Mouse (Mus musculus): ENCODE measurements around the gene Rpp21. TPM values are rescaled to one million over a fixed set of nuclear protein-coding genes. Genes with fewer than 3 reads are reported as not detected.

The Rpp21 gene
- 132 and 170 TPM in 2 replicates for polyA plus RNA-seq (2014; fragmentation: Nextera tagmentation; extraction: Ambion mirVana)

DNA sequence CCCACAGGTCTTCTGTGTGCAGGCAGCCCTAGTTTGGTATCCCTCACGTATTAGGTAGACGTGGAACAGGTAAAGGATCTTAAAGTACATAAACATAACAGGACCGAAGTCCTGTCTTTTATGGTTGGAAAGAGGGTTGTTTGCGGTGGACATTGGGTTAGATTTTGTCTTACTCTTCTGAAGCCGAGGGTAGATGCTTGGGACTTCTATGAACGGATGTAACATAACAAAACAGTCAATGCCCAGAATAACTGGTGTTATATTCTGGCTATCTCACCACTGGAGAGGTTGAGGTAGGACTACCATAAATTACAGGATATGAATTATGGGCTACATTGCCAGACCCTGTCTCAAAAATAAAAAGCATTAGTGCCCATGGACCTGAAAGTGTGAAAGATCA lies at the start of gene Rpp21:
TSS of gene Rpp21 (minus strand) at position 101 of the 400 bp plus-strand sequence.
- peak within 1 kb of the TSS; percentile 81 for H3K9ac ChIP-seq (replicated peaks; ENCODE audit: low read depth, low read length)
- no peaks in the 10 kb centered on the region for H3K27me3 ChIP-seq (ENCODE audit: control insufficient read depth, insufficient read depth, low read length)
- no peaks in the 10 kb centered on the region for H3K9me3 ChIP-seq (ENCODE audit: control insufficient read depth, low read length)
- H3K36me3 ChIP-seq (ENCODE audit: control insufficient read depth, insufficient read depth, low read length), result peaks cover 34% of the 10 kb centered on the region
- H3K4me3 ChIP-seq (ENCODE audit: low read depth, low read length), result peak within 1 kb of the TSS; percentile 66
- H3K4me2 ChIP-seq (ENCODE audit: low read depth, low read length), result peak within 1 kb of the TSS; percentile 45
- no peaks in the 10 kb centered on the region for H3K4me1 ChIP-seq (ENCODE audit: control insufficient read depth, insufficient read depth, low read length)
- H3K27ac ChIP-seq (ENCODE audit: low read depth, low read length), result peak within 1 kb of the TSS; percentile 72
- ATAC-seq (ENCODE audit: low read depth), result peak; percentile 15; the same call in 1 of the 2 replicates
- WGBS, result 52% methylated on average over 6 of the region's 6 CpGs

DNA sequence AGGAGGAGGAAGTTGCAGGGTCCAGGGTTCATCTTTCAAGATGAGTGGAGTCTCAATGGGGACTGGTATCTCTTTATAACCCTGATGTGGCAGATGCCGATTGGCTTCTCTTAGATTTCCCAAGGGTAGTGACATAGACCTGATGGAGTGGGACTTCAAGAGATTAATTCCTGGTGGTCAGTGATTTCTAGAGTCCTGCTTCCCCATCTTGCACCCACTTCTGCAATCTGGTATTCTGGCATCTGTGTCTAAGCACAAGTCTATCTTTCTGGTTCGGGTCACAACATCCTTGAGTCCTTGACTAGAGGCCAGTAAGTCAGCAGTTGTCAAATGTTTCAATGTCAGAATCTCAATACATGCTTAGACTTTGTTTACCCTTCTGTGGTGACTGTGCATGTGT lies 28.5 kb upstream of the Rpp21 start, which contains the start of gene H2-M10.2:
TSS of gene H2-M10.2 (minus strand) at position 101 of the 400 bp plus-strand sequence.
- WGBS, result 93% methylated on average over 2 of the region's 2 CpGs
- Histone ChIP-seq H3K27ac (ENCODE audit: low read depth, low read length) (no peak within 1 kb of the TSS), H3K36me3 (ENCODE audit: control insufficient read depth, insufficient read depth, low read length) (no peaks in the 10 kb centered on the region), H3K9me3 (ENCODE audit: control insufficient read depth, low read length) (no peaks in the 10 kb centered on the region), H3K9ac (replicated peaks; ENCODE audit: low read depth, low read length) (no peak within 1 kb of the TSS), H3K4me2 (ENCODE audit: low read depth, low read length) (no peak within 1 kb of the TSS), H3K27me3 (ENCODE audit: control insufficient read depth, insufficient read depth, low read length) (no peaks in the 10 kb centered on the region), H3K4me3 (ENCODE audit: low read depth, low read length) (no peak within 1 kb of the TSS), H3K4me1 (ENCODE audit: control insufficient read depth, insufficient read depth, low read length) (no peaks in the 10 kb centered on the region)
- no peak for ATAC-seq (ENCODE audit: low read depth)

DNA sequence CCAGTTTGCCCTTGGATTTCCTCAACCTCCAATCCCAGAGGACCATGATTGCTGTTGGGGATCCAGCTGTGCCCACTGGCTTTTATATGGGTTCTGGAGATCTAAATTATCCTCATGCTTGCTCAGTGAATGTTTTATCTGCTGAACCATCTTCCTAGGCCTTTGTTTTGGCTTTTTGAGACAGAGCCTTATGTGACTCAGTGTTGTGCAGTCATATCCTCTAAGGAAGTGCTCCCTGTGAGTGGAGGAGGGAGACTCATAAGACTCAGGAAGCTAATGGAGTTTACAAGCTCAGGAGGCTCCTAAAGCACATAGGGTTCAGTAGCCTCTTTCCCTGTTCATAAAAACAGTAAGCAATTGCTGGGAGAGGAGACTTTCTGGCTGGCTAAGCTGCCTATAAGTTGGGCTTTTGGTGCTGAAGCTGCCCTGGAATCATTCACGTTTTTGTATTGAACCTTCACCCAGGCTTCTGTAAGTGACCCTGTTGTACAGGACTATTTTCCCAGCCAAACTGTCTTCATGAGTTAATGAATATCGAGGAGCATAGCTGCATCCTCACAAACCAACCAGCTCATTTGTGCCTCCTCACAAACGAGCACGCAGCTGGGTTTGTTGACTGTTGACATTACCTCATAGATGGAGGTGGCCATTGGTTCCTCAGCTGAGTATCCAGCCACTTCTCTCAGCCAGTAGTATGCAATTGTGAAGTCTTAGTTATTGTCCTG lies 23.8 kb upstream of the Rpp21 start:
- no peaks in the 10 kb centered on the region for H3K27me3 ChIP-seq (ENCODE audit: control insufficient read depth, insufficient read depth, low read length)
- H3K36me3 ChIP-seq (ENCODE audit: control insufficient read depth, insufficient read depth, low read length), result no peaks in the 10 kb centered on the region; the same call in 1 of the 2 replicates
- no peak overlapping the region for H3K4me2 ChIP-seq (ENCODE audit: low read depth, low read length)
- ATAC-seq (ENCODE audit: low read depth), result no peak
- H3K4me1 ChIP-seq (ENCODE audit: control insufficient read depth, insufficient read depth, low read length), result no peaks in the 10 kb centered on the region
- H3K9me3 ChIP-seq (ENCODE audit: control insufficient read depth, low read length), result no peaks in the 10 kb centered on the region
- H3K9ac ChIP-seq (replicated peaks; ENCODE audit: low read depth, low read length), result no peak overlapping the region
- H3K27ac ChIP-seq (ENCODE audit: low read depth, low read length), result no peak overlapping the region
- 91% methylated on average over 4 of the region's 4 CpGs for WGBS
- H3K4me3 ChIP-seq (ENCODE audit: low read depth, low read length), result no peak overlapping the region

GRCm38 (mm10) chr17:36274776-36275175 lies 16.9 kb upstream of the Rpp21 start:
- H3K4me2 ChIP-seq (ENCODE audit: low read depth, low read length), result no peak overlapping the region
- peaks cover 24% of the 10 kb centered on the region for H3K4me1 ChIP-seq (ENCODE audit: control insufficient read depth, insufficient read depth, low read length)
- H3K4me3 ChIP-seq (ENCODE audit: low read depth, low read length), result no peak overlapping the region
- ATAC-seq (ENCODE audit: low read depth), result no peak
- H3K27ac ChIP-seq (ENCODE audit: low read depth, low read length), result no peak overlapping the region
- no peaks in the 10 kb centered on the region for H3K27me3 ChIP-seq (ENCODE audit: control insufficient read depth, insufficient read depth, low read length)
- 96% methylated on average over 4 of the region's 4 CpGs for WGBS
- no peaks in the 10 kb centered on the region for H3K9me3 ChIP-seq (ENCODE audit: control insufficient read depth, low read length)
- peaks cover 5% of the 10 kb centered on the region; the same call in 1 of the 2 replicates for H3K36me3 ChIP-seq (ENCODE audit: control insufficient read depth, insufficient read depth, low read length)
- H3K9ac ChIP-seq (replicated peaks; ENCODE audit: low read depth, low read length), result no peak overlapping the region

GRCm38 (mm10) chr17:36273796-36274195 lies 15.9 kb upstream of the Rpp21 start:
- Histone ChIP-seq H3K9me3 (ENCODE audit: control insufficient read depth, low read length) (no peaks in the 10 kb centered on the region), H3K36me3 (ENCODE audit: control insufficient read depth, insufficient read depth, low read length) (peaks cover 5% of the 10 kb centered on the region; the same call in 1 of the 2 replicates), H3K4me1 (ENCODE audit: control insufficient read depth, insufficient read depth, low read length) (peaks cover 24% of the 10 kb centered on the region), H3K27me3 (ENCODE audit: control insufficient read depth, insufficient read depth, low read length) (no peaks in the 10 kb centered on the region), H3K9ac (replicated peaks; ENCODE audit: low read depth, low read length) (no peak overlapping the region), H3K4me2 (ENCODE audit: low read depth, low read length) (no peak overlapping the region), H3K4me3 (ENCODE audit: low read depth, low read length) (no peak overlapping the region), H3K27ac (ENCODE audit: low read depth, low read length) (no peak overlapping the region)
- ATAC-seq (ENCODE audit: low read depth), result no peak
- 95% methylated on average over 4 of the region's 4 CpGs for WGBS

DNA sequence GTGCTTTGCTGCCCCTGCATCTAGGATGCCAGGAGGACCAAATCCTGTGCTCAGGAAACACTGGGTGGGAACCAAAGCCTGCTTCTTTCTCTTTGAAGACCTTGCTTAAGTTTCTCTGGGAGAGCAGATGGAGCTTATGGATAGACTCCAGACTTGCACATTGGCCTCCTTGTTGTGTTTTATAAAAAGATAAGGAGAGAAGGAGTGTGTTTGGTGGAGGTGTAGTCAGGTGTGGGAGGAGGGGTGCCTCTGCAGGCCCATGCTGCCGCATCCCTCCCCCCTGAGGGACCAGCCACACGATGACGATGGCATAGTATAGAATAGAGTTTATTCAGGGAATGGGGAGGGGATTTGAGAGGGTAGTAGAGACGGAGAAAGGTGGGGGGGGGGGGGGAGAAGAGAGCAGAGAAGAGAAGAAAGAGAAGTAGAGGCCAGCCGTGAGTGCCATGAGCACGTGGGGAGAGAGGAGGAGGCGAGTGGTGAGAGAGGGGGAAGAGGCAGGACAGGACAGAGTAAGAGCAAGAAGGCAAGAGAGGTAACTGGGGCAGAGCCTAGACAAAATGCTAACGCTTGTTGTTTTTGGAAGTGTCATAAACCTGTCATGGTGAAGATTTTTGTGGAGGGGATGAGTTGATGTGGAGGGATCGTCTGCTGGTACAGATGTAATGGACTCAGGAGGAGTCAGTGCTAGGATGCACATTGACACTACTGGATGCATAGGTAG lies 14.9 kb upstream of the Rpp21 start:
- Histone ChIP-seq H3K4me2 (ENCODE audit: low read depth, low read length) (peak overlapping the region; percentile 58), H3K4me3 (ENCODE audit: low read depth, low read length) (peak overlapping the region; percentile 94), H3K4me1 (ENCODE audit: control insufficient read depth, insufficient read depth, low read length) (peaks cover 24% of the 10 kb centered on the region), H3K9me3 (ENCODE audit: control insufficient read depth, low read length) (no peaks in the 10 kb centered on the region), H3K27ac (ENCODE audit: low read depth, low read length) (no peak overlapping the region), H3K27me3 (ENCODE audit: control insufficient read depth, insufficient read depth, low read length) (no peaks in the 10 kb centered on the region), H3K36me3 (ENCODE audit: control insufficient read depth, insufficient read depth, low read length) (peaks cover 10% of the 10 kb centered on the region; the same call in 1 of the 2 replicates), H3K9ac (replicated peaks; ENCODE audit: low read depth, low read length) (peak overlapping the region; percentile 91)
- 88% methylated on average over 9 of the region's 9 CpGs for WGBS
- no peak for ATAC-seq (ENCODE audit: low read depth)

GRCm38 (mm10) chr17:36271586-36272256 lies 13.9 kb upstream of the Rpp21 start, which contains the start of gene Trim39:
TSS of gene Trim39 (minus strand) at chr17:36272247.
- ATAC-seq (ENCODE audit: low read depth), result peak; percentile 85
- Histone ChIP-seq H3K27ac (ENCODE audit: low read depth, low read length) (peak within 1 kb of the TSS; percentile 97), H3K36me3 (ENCODE audit: control insufficient read depth, insufficient read depth, low read length) (peaks cover 17% of the 10 kb centered on the region; the same call in 1 of the 2 replicates), H3K4me3 (ENCODE audit: low read depth, low read length) (peak within 1 kb of the TSS; percentile 94), H3K9me3 (ENCODE audit: control insufficient read depth, low read length) (no peaks in the 10 kb centered on the region), H3K9ac (replicated peaks; ENCODE audit: low read depth, low read length) (peak within 1 kb of the TSS; percentile 91), H3K4me1 (ENCODE audit: control insufficient read depth, insufficient read depth, low read length) (peaks cover 24% of the 10 kb centered on the region), H3K27me3 (ENCODE audit: control insufficient read depth, insufficient read depth, low read length) (no peaks in the 10 kb centered on the region), H3K4me2 (ENCODE audit: low read depth, low read length) (peak within 1 kb of the TSS; percentile 58)
- 2% methylated on average over 43 of the region's 43 CpGs for WGBS

DNA sequence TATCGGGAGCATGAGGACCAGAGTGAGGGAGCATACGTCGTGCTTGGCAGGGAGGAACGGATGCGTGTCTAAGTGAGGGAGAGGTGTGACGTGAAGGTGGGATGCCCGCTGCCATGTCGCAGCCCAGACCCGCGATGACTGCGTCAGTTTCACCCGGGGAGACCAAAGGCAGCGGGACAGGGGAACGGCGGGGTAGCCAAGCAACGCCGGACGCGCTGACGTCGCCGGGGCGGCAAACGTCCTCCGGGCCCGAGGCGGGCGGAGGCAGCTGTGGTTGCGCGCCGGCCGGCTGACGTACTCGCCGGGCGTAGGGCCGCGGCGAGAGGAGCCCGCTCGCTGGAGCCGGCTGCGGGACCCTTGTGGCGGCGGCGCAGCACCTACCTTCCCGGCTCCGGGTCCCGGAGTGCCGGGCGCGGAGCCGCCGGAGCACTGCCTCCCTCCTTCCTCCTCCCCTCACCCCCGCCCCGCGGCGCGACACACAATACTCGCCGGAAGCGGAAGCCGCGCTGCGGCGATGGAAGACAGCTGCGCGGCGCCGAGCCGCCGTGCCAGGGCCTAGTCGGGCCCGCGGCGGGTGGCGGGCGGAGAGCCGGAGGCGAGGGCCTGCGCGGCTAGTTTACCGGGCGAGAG lies 13.2 kb upstream of the Rpp21 start:
- Histone ChIP-seq H3K27ac (ENCODE audit: low read depth, low read length) (peak overlapping the region; percentile 97), H3K4me2 (ENCODE audit: low read depth, low read length) (peak overlapping the region; percentile 58), H3K9ac (replicated peaks; ENCODE audit: low read depth, low read length) (peak overlapping the region; percentile 91), H3K36me3 (ENCODE audit: control insufficient read depth, insufficient read depth, low read length) (peaks cover 20% of the 10 kb centered on the region), H3K4me1 (ENCODE audit: control insufficient read depth, insufficient read depth, low read length) (peaks cover 24% of the 10 kb centered on the region), H3K9me3 (ENCODE audit: control insufficient read depth, low read length) (no peaks in the 10 kb centered on the region), H3K27me3 (ENCODE audit: control insufficient read depth, insufficient read depth, low read length) (no peaks in the 10 kb centered on the region), H3K4me3 (ENCODE audit: low read depth, low read length) (peak overlapping the region; percentile 94)
- under 1% methylated on average over 63 of the region's 84 CpGs for WGBS
- ATAC-seq (ENCODE audit: low read depth), result peak; percentile 93
